Mouse (Mus musculus): ENCODE results near the gene Cdcp1. TPM values are rescaled to one million over a fixed set of nuclear protein-coding genes. Genes with fewer than 3 reads are reported as not detected.

Cdcp1 gene
- polyA plus RNA-seq, 1 experiment = 17.9 TPM

GRCm38 (mm10) chr9:123165781-123166443, 49.9 kb downstream of the Cdcp1 start:
- DNase-seq = peak; percentile 83
- H3K27ac ChIP-seq (ENCODE audit: insufficient read depth, low read depth, low read length) = peak overlapping the region; percentile 87
- peaks cover 13% of the 10 kb centered on the region for H3K4me1 ChIP-seq (ENCODE audit: control insufficient read depth, insufficient read depth, low read length)
- no peaks in the 10 kb centered on the region for H3K27me3 ChIP-seq (replicated peaks; ENCODE audit: control insufficient read depth, insufficient read depth, low read length)
- H3K36me3 ChIP-seq (ENCODE audit: control insufficient read depth, insufficient read depth, low read length) = no peaks in the 10 kb centered on the region
- no peak for TF ChIP-seq POLR2A (IDR thresholded peaks at IDR 0.05; ENCODE audit: low read depth, low read length)
- no peak for TF ChIP-seq CTCF (conservative IDR thresholded peaks at IDR 0.05; ENCODE audit: insufficient read depth, insufficient read length, low read depth, low read length)
- WGBS = 70% methylated on average over 3 of the region's 3 CpGs
- no peak overlapping the region for H3K4me3 ChIP-seq (ENCODE audit: insufficient read depth, low read depth, low read length)

- Histone ChIP-seq H3K27ac (ENCODE audit: insufficient read depth, low read depth, low read length) (no peak overlapping the region), H3K4me3 (ENCODE audit: insufficient read depth, low read depth, low read length) (no peak overlapping the region), H3K4me1 (ENCODE audit: control insufficient read depth, insufficient read depth, low read length) (peaks cover 13% of the 10 kb centered on the region), H3K27me3 (replicated peaks; ENCODE audit: control insufficient read depth, insufficient read depth, low read length) (no peaks in the 10 kb centered on the region), H3K36me3 (ENCODE audit: control insufficient read depth, insufficient read depth, low read length) (no peaks in the 10 kb centered on the region)
- no peak for DNase-seq
- WGBS = 81% methylated on average over 4 of the region's 4 CpGs
- TF ChIP-seq POLR2A (IDR thresholded peaks at IDR 0.05; ENCODE audit: low read depth, low read length) (no peak), CTCF (conservative IDR thresholded peaks at IDR 0.05; ENCODE audit: insufficient read depth, insufficient read length, low read depth, low read length) (no peak)
These were observed 52.7 kb downstream of the Cdcp1 start for GRCm38 (mm10) chr9:123162985-123163694.

- no peaks in the 10 kb centered on the region for H3K27me3 ChIP-seq (replicated peaks; ENCODE audit: control insufficient read depth, insufficient read depth, low read length)
- H3K4me1 ChIP-seq (ENCODE audit: control insufficient read depth, insufficient read depth, low read length) = peaks cover 13% of the 10 kb centered on the region; the same call in 1 of the 2 replicates
- H3K27ac ChIP-seq (ENCODE audit: insufficient read depth, low read depth, low read length) = no peak overlapping the region
- DNase-seq = no peak
- no peaks in the 10 kb centered on the region for H3K36me3 ChIP-seq (ENCODE audit: control insufficient read depth, insufficient read depth, low read length)
- H3K4me3 ChIP-seq (ENCODE audit: insufficient read depth, low read depth, low read length) = no peak overlapping the region
- 46% methylated on average over 2 of the region's 2 CpGs for WGBS
- TF ChIP-seq CTCF (conservative IDR thresholded peaks at IDR 0.05; ENCODE audit: insufficient read depth, insufficient read length, low read depth, low read length) (no peak), POLR2A (IDR thresholded peaks at IDR 0.05; ENCODE audit: low read depth, low read length) (no peak)
These were observed 54.0 kb downstream of the Cdcp1 start for GRCm38 (mm10) chr9:123161792-123162191.

GRCm38 (mm10) chr9:123159330-123159729, 56.5 kb downstream of the Cdcp1 start:
- Histone ChIP-seq H3K27ac (ENCODE audit: insufficient read depth, low read depth, low read length) (no peak overlapping the region), H3K4me1 (ENCODE audit: control insufficient read depth, insufficient read depth, low read length) (no peaks in the 10 kb centered on the region), H3K36me3 (ENCODE audit: control insufficient read depth, insufficient read depth, low read length) (no peaks in the 10 kb centered on the region), H3K27me3 (replicated peaks; ENCODE audit: control insufficient read depth, insufficient read depth, low read length) (no peaks in the 10 kb centered on the region), H3K4me3 (ENCODE audit: insufficient read depth, low read depth, low read length) (no peak overlapping the region)
- WGBS = 52% methylated on average over 7 of the region's 7 CpGs
- DNase-seq = peak; percentile 86
- TF ChIP-seq CTCF (conservative IDR thresholded peaks at IDR 0.05; ENCODE audit: insufficient read depth, insufficient read length, low read depth, low read length) (peak; percentile 56), POLR2A (IDR thresholded peaks at IDR 0.05; ENCODE audit: low read depth, low read length) (no peak)

- peak; percentile 60 for TF ChIP-seq CTCF (conservative IDR thresholded peaks at IDR 0.05; ENCODE audit: insufficient read depth, insufficient read length, low read depth, low read length)
- no peak for TF ChIP-seq POLR2A (IDR thresholded peaks at IDR 0.05; ENCODE audit: low read depth, low read length)
- DNase-seq = peak; percentile 47
- no peaks in the 10 kb centered on the region for H3K4me1 ChIP-seq (ENCODE audit: control insufficient read depth, insufficient read depth, low read length)
- no peaks in the 10 kb centered on the region for H3K36me3 ChIP-seq (ENCODE audit: control insufficient read depth, insufficient read depth, low read length)
- H3K27ac ChIP-seq (ENCODE audit: insufficient read depth, low read depth, low read length) = no peak overlapping the region
- 47% methylated on average over 8 of the region's 8 CpGs for WGBS
- H3K4me3 ChIP-seq (ENCODE audit: insufficient read depth, low read depth, low read length) = no peak overlapping the region
- no peaks in the 10 kb centered on the region for H3K27me3 ChIP-seq (replicated peaks; ENCODE audit: control insufficient read depth, insufficient read depth, low read length)
These were observed 57.6 kb downstream of the Cdcp1 start for GRCm38 (mm10) chr9:123158125-123158836.

GRCm38 (mm10) chr9:123157699-123158098, 58.1 kb downstream of the Cdcp1 start:
- no peaks in the 10 kb centered on the region for H3K36me3 ChIP-seq (ENCODE audit: control insufficient read depth, insufficient read depth, low read length)
- no peaks in the 10 kb centered on the region for H3K27me3 ChIP-seq (replicated peaks; ENCODE audit: control insufficient read depth, insufficient read depth, low read length)
- no peak for DNase-seq
- TF ChIP-seq CTCF (conservative IDR thresholded peaks at IDR 0.05; ENCODE audit: insufficient read depth, insufficient read length, low read depth, low read length) = no peak
- no peak for TF ChIP-seq POLR2A (IDR thresholded peaks at IDR 0.05; ENCODE audit: low read depth, low read length)
- H3K27ac ChIP-seq (ENCODE audit: insufficient read depth, low read depth, low read length) = no peak overlapping the region
- H3K4me3 ChIP-seq (ENCODE audit: insufficient read depth, low read depth, low read length) = no peak overlapping the region
- no peaks in the 10 kb centered on the region for H3K4me1 ChIP-seq (ENCODE audit: control insufficient read depth, insufficient read depth, low read length)

GRCm38 (mm10) chr9:123156910-123157361, 58.9 kb downstream of the Cdcp1 start:
- H3K36me3 ChIP-seq (ENCODE audit: control insufficient read depth, insufficient read depth, low read length) = no peaks in the 10 kb centered on the region
- no peak overlapping the region for H3K4me3 ChIP-seq (ENCODE audit: insufficient read depth, low read depth, low read length)
- 39% methylated on average over 30 of the region's 30 CpGs for WGBS

More at GRCm38 (mm10) chr9:123156910-123157361, 58.9 kb downstream of the Cdcp1 start:
- Histone ChIP-seq H3K27me3 (replicated peaks; ENCODE audit: control insufficient read depth, insufficient read depth, low read length) (no peaks in the 10 kb centered on the region), H3K27ac (ENCODE audit: insufficient read depth, low read depth, low read length) (no peak overlapping the region), H3K4me1 (ENCODE audit: control insufficient read depth, insufficient read depth, low read length) (no peaks in the 10 kb centered on the region)
- TF ChIP-seq CTCF (conservative IDR thresholded peaks at IDR 0.05; ENCODE audit: insufficient read depth, insufficient read length, low read depth, low read length) = no peak
- no peak for TF ChIP-seq POLR2A (IDR thresholded peaks at IDR 0.05; ENCODE audit: low read depth, low read length)
- DNase-seq = peak; percentile 67

All from kidney, adult 2 months (tissue).